18 mouse cellular contexts compared by ENCODE assay signal in the genomic region with DNA sequence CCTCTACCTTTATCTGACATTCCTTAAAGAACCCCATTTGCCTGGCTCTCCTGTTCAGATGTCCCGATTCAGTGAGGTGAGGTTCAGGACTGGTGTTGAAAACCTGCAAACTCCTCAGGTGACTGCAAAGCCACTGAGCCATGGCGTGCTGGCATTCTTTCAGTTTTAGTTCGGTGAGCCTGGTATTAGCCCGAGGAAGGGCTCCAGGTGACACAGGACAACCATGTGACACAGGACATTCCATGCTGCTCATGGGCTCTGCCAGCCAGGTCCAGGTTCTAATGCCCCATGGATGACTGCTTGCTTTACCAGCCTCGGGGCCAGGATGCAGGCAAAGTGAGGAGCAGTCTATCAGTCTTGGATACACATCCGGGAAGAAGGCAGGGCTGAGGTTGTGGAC. TPM values are rescaled to one million over a fixed set of nuclear protein-coding genes. Genes with fewer than 3 reads are reported as not detected.
DNase-seq lines count a peak whose midpoint lies in the region; ATAC-seq and TF ChIP-seq lines count a peak whose summit lies in the region.
"Had no signal": no experiment of that assay in that cellular context is flagged by ENCODE, and none has a peak within 500 bp of the region (broad histone marks: within the 10 kb centered on the region; RNA-seq: fewer than 3 reads in every experiment).

No protein-coding gene starts in this region.

- TF ChIP-seq POLR2A in kidney, adult 2 months (IDR thresholded peaks at IDR 0.05; ENCODE audit: low read depth, low read length): no peak

- no peak for TF ChIP-seq CTCF in kidney, adult 2 months (conservative IDR thresholded peaks at IDR 0.05; ENCODE audit: insufficient read depth, insufficient read length, low read depth, low read length)
- TF ChIP-seq CTCF in forebrain, postnatal 0 days (IDR thresholded peaks at IDR 0.05; ENCODE audit: low read depth): no peak

- no peak overlapping the region for H3K27ac ChIP-seq in intestine, embryonic 16.5 days (ENCODE audit: low read length)
- H3K27ac ChIP-seq in intestine, embryonic 15.5 days: no peak overlapping the region
- H3K27ac ChIP-seq in kidney, adult 2 months (ENCODE audit: insufficient read depth, low read depth, low read length): peak overlapping the region; percentile 68
- H3K27ac ChIP-seq in liver, embryonic 16.5 days (ENCODE audit: low read length): peak overlapping the region; percentile 73
- H3K27ac ChIP-seq in forebrain, postnatal 0 days (ENCODE audit: low read depth, low read length): no peak overlapping the region
- H3K27ac ChIP-seq in midbrain, embryonic 14.5 days (replicated peaks; ENCODE audit: low read depth, low read length): no peak overlapping the region
- H3K27ac ChIP-seq: embryonic facial prominence, embryonic 15.5 days; forebrain, embryonic 15.5 days; hindbrain, embryonic 12.5 days; lung, embryonic 15.5 days had no signal

- no peaks in the 10 kb centered on the region for H3K9me3 ChIP-seq in intestine, embryonic 16.5 days (ENCODE audit: control insufficient read depth, low read length)
- H3K9me3 ChIP-seq in intestine, embryonic 15.5 days: no peaks in the 10 kb centered on the region
- no peaks in the 10 kb centered on the region for H3K9me3 ChIP-seq in liver, embryonic 16.5 days (replicated peaks; ENCODE audit: control insufficient read depth, low read length)
- no peaks in the 10 kb centered on the region for H3K9me3 ChIP-seq in forebrain, postnatal 0 days (ENCODE audit: low read length)
- H3K9me3 ChIP-seq in midbrain, embryonic 14.5 days (ENCODE audit: control insufficient read depth, low read length): no peaks in the 10 kb centered on the region
- H3K9me3 ChIP-seq: embryonic facial prominence, embryonic 15.5 days; forebrain, embryonic 15.5 days; heart, embryonic 15.5 days; hindbrain, embryonic 12.5 days; lung, embryonic 15.5 days; megakaryocyte, embryonic 14.5 days had no signal

- H3K9ac ChIP-seq in intestine, embryonic 16.5 days (ENCODE audit: low read depth, low read length): 0 out of 2 replicates have a peak overlapping the region, but pooled peaks have one; percentile 4
- no peak overlapping the region for H3K9ac ChIP-seq in intestine, embryonic 15.5 days
- H3K9ac ChIP-seq in liver, embryonic 16.5 days (ENCODE audit: low read depth, low read length): peak overlapping the region; percentile 15; the same call in 1 of the 2 replicates
- no peak overlapping the region for H3K9ac ChIP-seq in forebrain, postnatal 0 days
- H3K9ac ChIP-seq in midbrain, embryonic 14.5 days (replicated peaks; ENCODE audit: low read length): no peak overlapping the region
- H3K9ac ChIP-seq: embryonic facial prominence, embryonic 15.5 days; forebrain, embryonic 15.5 days; heart, embryonic 15.5 days; hindbrain, embryonic 12.5 days; lung, embryonic 15.5 days had no signal

- no peak for ATAC-seq in intestine, embryonic 16.5 days
- no peak for ATAC-seq in intestine, embryonic 15.5 days
- no peak for ATAC-seq in liver, embryonic 16.5 days (ENCODE audit: low read depth)
- no peak for ATAC-seq in forebrain, postnatal 0 days
- no peak for ATAC-seq in midbrain, embryonic 14.5 days (ENCODE audit: low FRiP score, low TSS enrichment)
- ATAC-seq: forebrain, embryonic 15.5 days had no signal

- H3K27me3 ChIP-seq in intestine, embryonic 16.5 days (replicated peaks; ENCODE audit: control insufficient read depth, insufficient read depth, low read length): no peaks in the 10 kb centered on the region
- H3K27me3 ChIP-seq in intestine, embryonic 15.5 days (replicated peaks): no peaks in the 10 kb centered on the region
- no peaks in the 10 kb centered on the region for H3K27me3 ChIP-seq in kidney, adult 2 months (replicated peaks; ENCODE audit: control insufficient read depth, insufficient read depth, low read length)
- H3K27me3 ChIP-seq in liver, embryonic 16.5 days (ENCODE audit: control insufficient read depth, insufficient read depth, low read depth, low read length): no peaks in the 10 kb centered on the region
- H3K27me3 ChIP-seq in forebrain, postnatal 0 days (ENCODE audit: insufficient read depth, low read length): peaks cover 21% of the 10 kb centered on the region
- H3K27me3 ChIP-seq in midbrain, embryonic 14.5 days (ENCODE audit: control insufficient read depth, insufficient read depth, low read length): peaks cover 31% of the 10 kb centered on the region
- H3K27me3 ChIP-seq: embryonic facial prominence, embryonic 15.5 days; heart, embryonic 15.5 days; lung, embryonic 15.5 days had no signal

- H3K4me1 ChIP-seq in intestine, embryonic 16.5 days (ENCODE audit: control insufficient read depth, insufficient read depth, low read length): peaks cover 77% of the 10 kb centered on the region
- H3K4me1 ChIP-seq in intestine, embryonic 15.5 days (replicated peaks): peaks cover 70% of the 10 kb centered on the region
- peaks cover 52% of the 10 kb centered on the region for H3K4me1 ChIP-seq in kidney, adult 2 months (ENCODE audit: control insufficient read depth, insufficient read depth, low read length)
- peaks cover 87% of the 10 kb centered on the region for H3K4me1 ChIP-seq in liver, embryonic 16.5 days (ENCODE audit: control insufficient read depth, low read depth, low read length)
- no peaks in the 10 kb centered on the region for H3K4me1 ChIP-seq in forebrain, postnatal 0 days (ENCODE audit: insufficient read depth)
- peaks cover 10% of the 10 kb centered on the region; the same call in 1 of the 2 replicates for H3K4me1 ChIP-seq in midbrain, embryonic 14.5 days (ENCODE audit: control insufficient read depth, insufficient read depth, low read length)

- DNase-seq in kidney, adult 2 months: peak; percentile 91
- DNase-seq in kidney, postnatal 36 days: peak; percentile 80 to 87
- DNase-seq in forebrain, postnatal 0 days: no peak
- DNase-seq in midbrain, embryonic 14.5 days: no peak
- no peak for DNase-seq in cerebellum, adult 8-10 months
- DNase-seq: adrenal gland, postnatal 36 days; gastrocnemius, postnatal 14 days; right cerebral cortex, postnatal 14 days had no signal

- H3K4me2 ChIP-seq in intestine, embryonic 16.5 days (ENCODE audit: low read depth, low read length): no peak overlapping the region
- H3K4me2 ChIP-seq in intestine, embryonic 15.5 days (replicated peaks): no peak overlapping the region
- peak overlapping the region; percentile 52 for H3K4me2 ChIP-seq in liver, embryonic 16.5 days (ENCODE audit: low read depth, low read length)
- H3K4me2 ChIP-seq in forebrain, postnatal 0 days (ENCODE audit: low read depth): no peak overlapping the region
- H3K4me2 ChIP-seq in midbrain, embryonic 14.5 days (ENCODE audit: low read length): no peak overlapping the region
- H3K4me2 ChIP-seq: embryonic facial prominence, embryonic 15.5 days; forebrain, embryonic 15.5 days; heart, embryonic 15.5 days; hindbrain, embryonic 12.5 days; lung, embryonic 15.5 days had no signal

- no peak overlapping the region for H3K4me3 ChIP-seq in intestine, embryonic 16.5 days (ENCODE audit: low read length)
- no peak overlapping the region for H3K4me3 ChIP-seq in intestine, embryonic 15.5 days (replicated peaks)
- no peak overlapping the region for H3K4me3 ChIP-seq in kidney, adult 2 months (ENCODE audit: insufficient read depth, low read depth, low read length)
- no peak overlapping the region for H3K4me3 ChIP-seq in liver, embryonic 16.5 days (ENCODE audit: low read depth, low read length)
- no peak overlapping the region for H3K4me3 ChIP-seq in forebrain, postnatal 0 days (ENCODE audit: low read depth, low read length)
- no peak overlapping the region for H3K4me3 ChIP-seq in midbrain, embryonic 14.5 days (replicated peaks; ENCODE audit: low read depth, low read length)
- H3K4me3 ChIP-seq: embryonic facial prominence, embryonic 15.5 days; forebrain, embryonic 15.5 days; heart, embryonic 15.5 days; hindbrain, embryonic 12.5 days; lung, embryonic 15.5 days; megakaryocyte, embryonic 14.5 days had no signal

- no peaks in the 10 kb centered on the region for H3K36me3 ChIP-seq in intestine, embryonic 16.5 days (ENCODE audit: control insufficient read depth, insufficient read depth, low read length)
- no peaks in the 10 kb centered on the region for H3K36me3 ChIP-seq in intestine, embryonic 15.5 days
- no peaks in the 10 kb centered on the region for H3K36me3 ChIP-seq in kidney, adult 2 months (ENCODE audit: control insufficient read depth, insufficient read depth, low read length)
- no peaks in the 10 kb centered on the region; the same call in 1 of the 2 replicates for H3K36me3 ChIP-seq in liver, embryonic 16.5 days (ENCODE audit: control insufficient read depth, insufficient read depth)
- H3K36me3 ChIP-seq in forebrain, postnatal 0 days (ENCODE audit: insufficient read depth): no peaks in the 10 kb centered on the region
- H3K36me3 ChIP-seq in midbrain, embryonic 14.5 days (ENCODE audit: control insufficient read depth, insufficient read depth, low read length): no peaks in the 10 kb centered on the region
- H3K36me3 ChIP-seq: forebrain, embryonic 15.5 days; heart, embryonic 15.5 days; hindbrain, embryonic 12.5 days; lung, embryonic 15.5 days had no signal

- 80% methylated on average over 6 of the region's 6 CpGs for WGBS in intestine, embryonic 16.5 days
- 79% methylated on average over 6 of the region's 6 CpGs for WGBS in intestine, embryonic 15.5 days
- WGBS in kidney, adult 2 months: 29% methylated on average over 6 of the region's 6 CpGs
- WGBS in liver, embryonic 16.5 days (ENCODE audit: insufficient replicate concordance): 73% methylated on average over 6 of the region's 6 CpGs
- WGBS in forebrain, postnatal 0 days: 85% methylated on average over 6 of the region's 6 CpGs
- 85% methylated on average over 6 of the region's 6 CpGs for WGBS in midbrain, embryonic 14.5 days

RNA-seq across cellular contexts. Expression of a gene that starts 4.4 kb away (rescaled TPM):
- 11.8 and 44.1 TPM in 2 replicates for polyA plus RNA-seq in intestine, embryonic 16.5 days (2015; fragmentation: Nextera tagmentation; extraction: Ambion mirVana)
- 56.8 and 61.0 TPM in 2 replicates for polyA plus RNA-seq in intestine, embryonic 15.5 days (2015; fragmentation: Nextera tagmentation; extraction: Ambion mirVana)
- 60.8 and 61.1 TPM in 2 replicates for polyA plus RNA-seq in kidney, adult 2 months (2012; rRNA removed)
- polyA plus RNA-seq in liver, embryonic 16.5 days (2015; fragmentation: Nextera tagmentation; extraction: Ambion mirVana): 24.4 and 29.0 TPM in 2 replicates
- total RNA-seq in forebrain, postnatal 0 days (2014; rRNA removed): 5.0 and 14.3 TPM in 2 replicates
- 7.8 and 7.9 TPM in 2 replicates for polyA plus RNA-seq in forebrain, postnatal 0 days (2015; fragmentation: Nextera tagmentation; extraction: Ambion mirVana)
- polyA plus RNA-seq in midbrain, embryonic 14.5 days (2014; fragmentation: Nextera tagmentation; extraction: Ambion mirVana): 2.3 and 7.9 TPM in 2 replicates
- total RNA-seq: neutrophil, adult 5-6 weeks had no signal

RNA-seq across cellular contexts. Expression of a gene that starts 25.2 kb away (rescaled TPM):
- 0.24 and 0.34 TPM in 2 replicates for polyA plus RNA-seq in intestine, embryonic 16.5 days (2015; fragmentation: Nextera tagmentation; extraction: Ambion mirVana)
- 0.52 and 0.70 TPM in 2 replicates for polyA plus RNA-seq in intestine, embryonic 15.5 days (2015; fragmentation: Nextera tagmentation; extraction: Ambion mirVana)
- 0.14 and 0.22 TPM in 2 replicates for polyA plus RNA-seq in kidney, adult 2 months (2012; rRNA removed)
- 0.07 TPM in 1 of 2 replicates, not detected in the other for polyA plus RNA-seq in liver, embryonic 16.5 days (2015; fragmentation: Nextera tagmentation; extraction: Ambion mirVana)
- total RNA-seq in forebrain, postnatal 0 days (2014; rRNA removed): not detected in 2 replicates
- polyA plus RNA-seq in forebrain, postnatal 0 days (2015; fragmentation: Nextera tagmentation; extraction: Ambion mirVana): 0.05 TPM in 1 of 2 replicates, not detected in the other
- polyA plus RNA-seq in midbrain, embryonic 14.5 days (2014; fragmentation: Nextera tagmentation; extraction: Ambion mirVana): 0.08 TPM in 1 of 2 replicates, not detected in the other
- total RNA-seq: adrenal gland, postnatal 36 days; neutrophil, adult 5-6 weeks had no signal
- polyA plus RNA-seq: forebrain, embryonic 15.5 days; hindbrain, embryonic 12.5 days had no signal

Comparison
In these comparisons a context has a peak if more than half of its experiments do, and no peak if none do; other contexts are left out.
1. H3K9ac ChIP-seq: peak in intestine, embryonic 16.5 days (single experiment) and liver, embryonic 16.5 days (single experiment); none in intestine, embryonic 15.5 days (single experiment), forebrain, postnatal 0 days (single experiment) and midbrain, embryonic 14.5 days (single experiment).
2. H3K27ac ChIP-seq: peak in kidney, adult 2 months (single experiment) and liver, embryonic 16.5 days (single experiment); none in intestine, embryonic 16.5 days (single experiment), intestine, embryonic 15.5 days (single experiment), forebrain, postnatal 0 days (single experiment) and midbrain, embryonic 14.5 days (single experiment).
3. DNase-seq: peak in kidney, adult 2 months (single experiment) and kidney, postnatal 36 days (2 of 2); none in forebrain, postnatal 0 days (single experiment), midbrain, embryonic 14.5 days (single experiment) and cerebellum, adult 8-10 months (single experiment).